In the genomic region with DNA sequence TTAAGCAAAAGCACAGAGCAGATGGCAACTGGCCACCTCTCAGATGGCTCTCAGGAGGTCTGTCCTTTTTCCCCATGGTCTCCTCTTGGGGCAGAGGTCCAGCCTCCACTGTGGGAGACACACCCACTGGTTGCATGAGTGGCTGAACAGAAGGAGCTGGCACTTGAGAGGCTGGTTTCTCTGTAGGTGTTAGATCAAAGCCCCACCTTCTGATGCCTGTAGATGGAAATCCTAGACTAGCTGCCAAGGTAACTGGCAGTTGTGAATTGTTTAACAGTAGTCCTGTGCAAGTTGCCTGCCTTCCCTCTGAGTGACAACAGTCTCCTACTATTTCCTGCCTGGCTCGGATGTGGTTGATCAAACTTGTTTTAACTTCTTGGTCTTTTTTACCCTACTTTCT, we compare ENCODE assay signal across 14 mouse cellular contexts. TPM values are rescaled to one million over a fixed set of nuclear protein-coding genes. Genes with fewer than 3 reads are reported as not detected.
DNase-seq lines count a peak whose midpoint lies in the region; ATAC-seq lines count a peak whose summit lies in the region.
"Had no signal": no experiment of that assay in that cellular context is flagged by ENCODE, and none has a peak within 500 bp of the region (broad histone marks: within the 10 kb centered on the region; RNA-seq: fewer than 3 reads in every experiment).

No protein-coding gene starts in this region.

- no peak overlapping the region for H3K4me2 ChIP-seq in heart, embryonic 16.5 days (ENCODE audit: low read depth, low read length)
- no peak overlapping the region for H3K4me2 ChIP-seq in heart, embryonic 11.5 days
- H3K4me2 ChIP-seq: embryonic facial prominence, embryonic 13.5 days had no signal

- H3K36me3 ChIP-seq in heart, embryonic 16.5 days (ENCODE audit: control insufficient read depth, insufficient read depth), result peaks cover 33% of the 10 kb centered on the region
- peaks cover 5% of the 10 kb centered on the region for H3K36me3 ChIP-seq in heart, embryonic 11.5 days (ENCODE audit: control insufficient read depth, insufficient read depth, low read length)

- 53% methylated on average over 1 of the region's 1 CpGs for WGBS in heart, embryonic 16.5 days
- WGBS in heart, embryonic 11.5 days (ENCODE audit: insufficient replicate concordance), result 52% methylated on average over 1 of the region's 1 CpGs

- DNase-seq in CD4-positive, CD25-positive, alpha-beta regulatory T cell, adult 2 months (ENCODE audit: low read depth, low spot score), result peak; percentile 73
- DNase-seq in naive thymus-derived CD4-positive, alpha-beta T cell, adult 2 months (ENCODE audit: low read depth), result peak; percentile 76
- no peak for DNase-seq in Muller cell, postnatal 12 days (ENCODE audit: inconsistent ontology term)
- DNase-seq in layer of hippocampus, postnatal 36 days, result no peak
- DNase-seq: heart, postnatal 4 days; kidney, adult 11 months; left cerebral cortex, postnatal 4 days; midbrain, embryonic 14.5 days had no signal

- peak overlapping the region; percentile 53; the same call in 1 of the 2 replicates for H3K27ac ChIP-seq in heart, embryonic 16.5 days (ENCODE audit: low read length)
- H3K27ac ChIP-seq in heart, embryonic 11.5 days (ENCODE audit: low read depth, low read length), result no peak overlapping the region
- H3K27ac ChIP-seq: embryonic facial prominence, embryonic 13.5 days; liver, embryonic 14.5 days had no signal

- H3K4me1 ChIP-seq in heart, embryonic 16.5 days (ENCODE audit: control insufficient read depth, insufficient read depth, low read length), result no peaks in the 10 kb centered on the region; the same call in 1 of the 2 replicates
- no peaks in the 10 kb centered on the region for H3K4me1 ChIP-seq in heart, embryonic 11.5 days (ENCODE audit: control insufficient read depth, insufficient read depth, low read length)
- H3K4me1 ChIP-seq: embryonic facial prominence, embryonic 13.5 days had no signal

- no peak; the same call in 1 of the 2 replicates for ATAC-seq in heart, embryonic 16.5 days (replicated peaks; ENCODE audit: extremely low read depth, insufficient read depth, low FRiP score)
- no peak for ATAC-seq in heart, embryonic 11.5 days (replicated peaks; ENCODE audit: insufficient number of reproducible peaks, low FRiP score, low TSS enrichment)
- ATAC-seq in common myeloid progenitor, adult 5-6 weeks (replicated peaks; ENCODE audit: low read depth, poor library complexity, severe bottlenecking), result peak; percentile 78
- no peak for ATAC-seq in erythroid progenitor cell, adult 5-6 weeks (replicated peaks; ENCODE audit: low FRiP score, poor library complexity, severe bottlenecking)

- no peaks in the 10 kb centered on the region for H3K27me3 ChIP-seq in heart, embryonic 16.5 days (ENCODE audit: control insufficient read depth, insufficient read depth, low read length)
- no peaks in the 10 kb centered on the region for H3K27me3 ChIP-seq in heart, embryonic 11.5 days (ENCODE audit: control insufficient read depth, insufficient read depth, low read length)
- H3K27me3 ChIP-seq: embryonic facial prominence, embryonic 13.5 days had no signal

- no peak overlapping the region for H3K9ac ChIP-seq in heart, embryonic 16.5 days (ENCODE audit: low read length)
- H3K9ac ChIP-seq in heart, embryonic 11.5 days (ENCODE audit: low read depth, low read length), result no peak overlapping the region
- H3K9ac ChIP-seq: embryonic facial prominence, embryonic 13.5 days; liver, embryonic 14.5 days had no signal

- no peak overlapping the region for H3K4me3 ChIP-seq in heart, embryonic 16.5 days (ENCODE audit: low read length)
- no peak overlapping the region for H3K4me3 ChIP-seq in heart, embryonic 11.5 days (ENCODE audit: low read depth, low read length)
- H3K4me3 ChIP-seq: embryonic facial prominence, embryonic 13.5 days had no signal

- H3K9me3 ChIP-seq in heart, embryonic 16.5 days (replicated peaks; ENCODE audit: control insufficient read depth, low read length), result no peaks in the 10 kb centered on the region
- H3K9me3 ChIP-seq in heart, embryonic 11.5 days (replicated peaks; ENCODE audit: control insufficient read depth, low read length), result no peaks in the 10 kb centered on the region
- H3K9me3 ChIP-seq: embryonic facial prominence, embryonic 13.5 days had no signal

RNA-seq across cellular contexts. Expression of a gene that starts 40.0 kb away (rescaled TPM):
- 30.8 and 32.6 TPM in 2 replicates for polyA plus RNA-seq in heart, embryonic 16.5 days (2015; fragmentation: Nextera tagmentation; extraction: Ambion mirVana)
- 28.8 and 39.1 TPM in 2 replicates for polyA plus RNA-seq in heart, embryonic 11.5 days (2014; fragmentation: Nextera tagmentation; extraction: Ambion mirVana)
- total RNA-seq in common myeloid progenitor, adult 5-6 weeks (2017), result 15.5 and 16.5 TPM in 2 replicates
- total RNA-seq in erythroid progenitor cell, adult 5-6 weeks (2015; ENCODE audit: low replicate concordance), result 6.7 and 8.6 TPM in 2 replicates
- total RNA-seq in erythroid progenitor cell, adult 5-6 weeks (2017; ENCODE audit: low replicate concordance), result 4.0 and 5.4 TPM in 2 replicates
- 100 to 1,000 TPM in 1 of 2 experiments, 10 to 100 TPM in 1; 97.8 to 103 TPM for total RNA-seq in layer of hippocampus, postnatal 36 days (2021)

RNA-seq across cellular contexts. Expression of a gene that starts 42.3 kb away (rescaled TPM):
- 14.0 and 17.5 TPM in 2 replicates for polyA plus RNA-seq in heart, embryonic 16.5 days (2015; fragmentation: Nextera tagmentation; extraction: Ambion mirVana)
- polyA plus RNA-seq in heart, embryonic 11.5 days (2014; fragmentation: Nextera tagmentation; extraction: Ambion mirVana), result 14.3 and 16.3 TPM in 2 replicates
- 3.7 and 5.9 TPM in 2 replicates for total RNA-seq in common myeloid progenitor, adult 5-6 weeks (2017)
- total RNA-seq in erythroid progenitor cell, adult 5-6 weeks (2015; ENCODE audit: low replicate concordance), result 2.2 and 5.4 TPM in 2 replicates
- total RNA-seq in erythroid progenitor cell, adult 5-6 weeks (2017; ENCODE audit: low replicate concordance), result 1.8 TPM in 1 of 2 replicates, not detected in the other
- total RNA-seq in layer of hippocampus, postnatal 36 days (2021), result 10 to 100 TPM; 65.8 to 66.8 TPM

Comparison
In these comparisons a context has a peak if more than half of its experiments do, and no peak if none do; other contexts are left out.
1. DNase-seq: peak in CD4-positive, CD25-positive, alpha-beta regulatory T cell, adult 2 months (single experiment) and naive thymus-derived CD4-positive, alpha-beta T cell, adult 2 months (single experiment); none in Muller cell, postnatal 12 days (single experiment) and layer of hippocampus, postnatal 36 days (0 of 2).